ENCODE assay signal across 19 mouse cellular contexts in genomic region chr8:122028116-122028515, GRCm38 (mm10).
"Had no signal": no experiment of that assay in that cellular context is flagged by ENCODE, and none has a peak within 500 bp of the region (broad histone marks: within the 10 kb centered on the region; RNA-seq: fewer than 3 reads in every experiment).

No protein-coding gene starts in this region.

- H3K27ac ChIP-seq: kidney, postnatal 0 days; limb, embryonic 10.5 days; limb, embryonic 13.5 days; liver, embryonic 12.5 days; liver, embryonic 15.5 days; stomach, postnatal 0 days had no signal

- H3K4me1 ChIP-seq: liver, embryonic 12.5 days; liver, embryonic 15.5 days had no signal

- H3K4me2 ChIP-seq: limb, embryonic 13.5 days; liver, embryonic 12.5 days; liver, embryonic 15.5 days; midbrain, embryonic 11.5 days had no signal

- H3K9me3 ChIP-seq: limb, embryonic 10.5 days; limb, embryonic 13.5 days; liver, embryonic 12.5 days; liver, embryonic 15.5 days had no signal

- H3K27me3 ChIP-seq: limb, embryonic 13.5 days; liver, embryonic 12.5 days; liver, embryonic 15.5 days had no signal

- ATAC-seq: intestine, postnatal 0 days; liver, embryonic 12.5 days had no signal

- H3K4me3 ChIP-seq: limb, embryonic 10.5 days; limb, embryonic 13.5 days; liver, embryonic 12.5 days; liver, embryonic 15.5 days had no signal

- H3K9ac ChIP-seq: limb, embryonic 13.5 days; liver, embryonic 12.5 days; liver, embryonic 15.5 days had no signal

- DNase-seq: kidney, adult 2 months; kidney, postnatal 25 days; liver; lung, adult 2 months; lung, postnatal 14 days; lung, postnatal 4 days; midbrain, embryonic 14.5 days; right cerebral cortex, postnatal 25 days; thymus, adult 2 months; thymus, postnatal 14 days; thymus, postnatal 4 days had no signal
